Mouse (Mus musculus) kidney, postnatal 14 days (tissue): ENCODE measurements around the gene Emp1.

Source experiments
- DNase-seq: peaks from one replicate; pipeline ENCODE4 v3.0.0; 2022; ENCODE audit warnings: mixed read lengths

Gene Emp1

GRCm38 (mm10) chr6:135364041-135364745, 1.8 kb downstream of the Emp1 start:
- peak; percentile 55 for DNase-seq

- DNase-seq, result peak; percentile 93
Measured at GRCm38 (mm10) chr6:135364891-135365301, 2.6 kb downstream of the Emp1 start.

GRCm38 (mm10) chr6:135365614-135366013, 3.3 kb downstream of the Emp1 start:
- DNase-seq, result no peak

DNA sequence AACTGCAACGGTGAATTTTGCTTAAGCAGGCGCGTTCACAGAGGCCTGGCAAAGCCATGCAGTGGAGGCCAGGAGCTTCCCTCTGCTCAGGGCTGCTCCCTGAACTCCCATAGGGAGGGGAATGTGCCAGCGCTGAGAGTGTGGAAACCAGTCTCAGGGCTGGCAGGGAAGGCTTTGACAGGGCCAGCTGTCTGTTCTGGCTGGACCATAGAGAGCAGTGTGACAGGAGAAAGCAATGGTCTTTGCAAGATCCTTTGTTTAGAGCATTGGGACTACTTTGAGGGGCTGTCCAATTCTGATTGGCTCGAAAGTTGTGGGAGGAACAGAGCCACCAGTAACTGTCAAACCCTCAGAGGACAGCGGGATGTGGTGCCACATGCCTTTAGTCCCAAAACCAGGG, 5.9 kb downstream of the Emp1 start:
- no peak for DNase-seq

- DNase-seq, result peak; percentile 68
Measured at GRCm38 (mm10) chr6:135369551-135369968, 7.2 kb downstream of the Emp1 start.

- no peak for DNase-seq
Measured at GRCm38 (mm10) chr6:135370954-135371353, 8.6 kb downstream of the Emp1 start.

DNA sequence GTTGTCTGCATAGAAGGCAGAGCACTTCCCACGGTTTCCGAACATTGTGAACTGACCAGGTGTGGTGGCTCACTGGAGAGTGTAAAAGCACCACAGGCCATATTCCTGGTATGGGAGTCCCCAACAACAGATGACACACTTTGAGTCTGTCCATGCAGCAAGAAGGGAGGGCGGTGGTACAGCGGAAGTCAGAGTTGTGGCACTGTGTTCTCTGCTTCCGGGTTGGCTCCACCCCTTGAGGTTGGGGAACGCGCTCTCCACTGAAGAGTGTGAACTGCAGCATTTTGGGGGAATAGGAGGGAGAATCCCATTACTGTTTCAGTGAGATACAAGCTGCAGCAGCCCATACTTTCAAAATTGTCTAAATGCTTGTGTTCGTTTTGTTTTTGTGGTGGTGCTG, 11.0 kb downstream of the Emp1 start:
- no peak for DNase-seq

DNA sequence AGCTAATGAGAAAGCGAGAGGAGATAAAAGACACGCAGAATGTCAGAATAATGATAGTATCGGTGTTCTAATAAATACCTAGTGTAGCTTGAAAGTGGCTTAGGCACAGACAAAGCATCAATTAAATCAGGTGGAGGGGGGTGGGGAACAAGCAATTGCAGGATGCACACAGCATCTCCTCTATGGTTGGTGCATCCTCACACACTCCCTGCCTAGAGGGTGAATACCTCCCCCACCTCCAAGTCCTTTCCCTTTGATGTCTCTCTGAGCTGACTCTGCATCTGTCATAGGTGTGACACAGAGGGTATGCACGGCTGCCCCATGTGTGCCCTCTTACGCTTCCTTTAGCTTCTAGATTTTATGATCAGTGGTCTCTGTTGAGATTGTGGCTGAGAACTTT, 13.5 kb downstream of the Emp1 start:
- DNase-seq, result no peak

DNA sequence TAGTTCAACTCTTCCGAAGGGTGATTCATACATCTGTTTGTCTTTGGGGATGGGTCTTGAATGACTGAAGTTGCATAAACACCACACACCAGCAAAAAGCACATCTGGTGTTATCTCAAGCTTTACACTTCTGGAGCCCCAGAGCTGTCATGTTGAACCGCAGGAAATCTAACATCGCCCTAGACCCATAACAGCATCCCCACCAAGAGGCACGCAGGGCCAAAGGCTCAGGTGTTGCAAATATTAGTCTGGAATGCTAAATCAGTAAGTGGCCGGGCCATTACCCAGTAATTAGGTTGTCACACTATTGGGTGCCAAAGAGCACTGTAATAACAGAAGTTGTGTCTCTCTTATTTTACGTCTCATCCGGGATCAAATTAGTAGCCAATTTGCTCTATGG, 13.9 kb downstream of the Emp1 start:
- no peak for DNase-seq

- DNase-seq, result peak; percentile 79
Measured at GRCm38 (mm10) chr6:135377583-135378319, 15.4 kb downstream of the Emp1 start.

DNA sequence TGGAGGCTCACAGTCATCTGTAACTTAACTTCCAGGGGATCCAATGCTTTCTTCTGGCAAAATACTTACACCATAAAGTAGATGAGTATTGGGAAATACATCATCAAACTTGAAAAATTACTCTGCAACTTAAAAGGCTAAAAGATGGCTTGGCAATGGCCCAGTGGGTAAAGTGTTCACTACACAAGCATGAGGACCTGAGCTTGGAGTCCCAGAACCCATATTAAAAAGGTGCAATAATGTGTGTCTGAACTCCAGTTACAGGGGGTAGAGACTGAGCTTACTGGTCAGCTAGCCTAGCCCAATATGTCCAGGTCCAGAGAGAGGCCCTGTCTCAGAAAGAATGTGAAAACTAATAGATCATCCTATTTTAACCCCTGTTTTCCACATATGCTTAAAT, 21.6 kb downstream of the Emp1 start:
- DNase-seq, result no peak

DNA sequence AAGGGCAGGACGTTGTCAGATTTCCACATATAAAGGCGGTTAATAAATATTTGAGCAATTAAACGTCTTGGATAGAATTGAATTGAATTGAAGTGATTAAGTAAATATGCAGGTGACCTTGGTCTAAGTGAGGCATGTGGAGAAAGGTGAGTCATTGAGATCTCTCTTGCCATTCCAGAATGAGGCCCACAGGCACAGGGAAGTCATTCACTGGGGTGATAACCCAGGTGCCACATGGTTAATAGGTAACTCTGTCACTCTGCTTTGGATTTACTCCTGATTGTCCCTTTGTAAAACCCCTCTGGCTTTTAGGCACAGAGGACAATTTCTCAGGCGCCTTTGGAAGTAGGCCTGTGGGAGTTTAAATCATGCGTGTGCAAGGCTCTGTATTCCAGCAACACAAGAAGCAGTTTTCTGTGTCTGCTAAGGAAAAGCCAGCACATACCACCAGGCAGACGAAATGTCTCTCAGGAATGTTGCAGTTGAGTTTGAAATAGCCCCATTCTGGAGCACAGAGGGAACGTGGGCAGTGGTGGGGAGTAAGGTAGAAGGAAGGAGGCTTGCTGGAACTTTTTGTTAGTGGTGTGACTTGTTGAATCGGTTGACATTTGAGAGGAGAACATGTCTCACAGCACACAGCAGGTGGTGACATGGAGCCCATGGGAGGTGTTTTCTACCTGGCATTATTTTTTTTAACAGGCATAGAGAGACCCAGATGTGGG, 23.6 kb downstream of the Emp1 start:
- DNase-seq, result no peak

DNA sequence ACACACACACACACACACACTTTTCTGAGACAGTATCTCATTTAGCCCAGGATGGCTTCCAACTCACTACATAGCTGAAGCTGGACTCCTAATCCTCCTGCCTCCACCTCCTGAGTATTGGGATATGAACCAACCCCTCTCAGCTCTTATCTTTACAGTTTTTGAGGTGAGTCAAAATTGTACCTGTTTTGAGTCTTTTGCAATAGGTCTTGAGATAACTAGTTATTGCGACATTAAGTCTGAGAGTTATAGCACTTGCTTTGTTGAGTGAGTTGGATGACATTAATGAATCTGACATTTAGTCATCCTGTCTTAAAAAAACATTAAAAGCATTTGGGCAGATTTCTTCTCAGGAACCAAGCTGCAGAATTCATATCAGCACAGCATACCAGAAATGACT, 25.3 kb downstream of the Emp1 start:
- no peak for DNase-seq

GRCm38 (mm10) chr6:135388711-135389110, 26.4 kb downstream of the Emp1 start:
- DNase-seq, result no peak

DNA sequence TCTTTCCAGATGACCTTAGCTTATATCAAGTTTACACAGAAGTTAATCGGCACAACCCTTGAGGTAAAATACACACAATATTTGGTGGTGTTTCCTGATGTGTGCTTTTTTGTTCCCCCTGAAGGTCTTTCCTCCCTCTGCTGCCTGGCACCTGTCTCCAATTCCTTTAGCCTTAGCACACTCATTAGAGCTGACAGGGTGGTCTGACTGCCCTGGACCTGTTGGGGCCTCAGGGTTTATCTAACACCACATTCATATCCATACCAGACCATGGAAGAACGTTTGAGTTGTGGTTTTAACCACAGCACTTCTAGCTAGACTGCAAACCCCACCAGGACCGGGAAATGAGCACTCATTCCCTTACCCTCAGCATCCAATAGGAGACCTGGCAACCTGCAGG, 28.1 kb downstream of the Emp1 start:
- DNase-seq, result no peak

- DNase-seq, result no peak
Measured at GRCm38 (mm10) chr6:135395375-135395774, 33.0 kb downstream of the Emp1 start.

- no peak for DNase-seq
Measured at GRCm38 (mm10) chr6:135397089-135397488, 34.7 kb downstream of the Emp1 start.

- DNase-seq, result no peak
Measured at GRCm38 (mm10) chr6:135397788-135398187, 35.4 kb downstream of the Emp1 start.

- no peak for DNase-seq
Measured at GRCm38 (mm10) chr6:135398801-135399200, 36.5 kb downstream of the Emp1 start.

GRCm38 (mm10) chr6:135400306-135400705, 38.0 kb downstream of the Emp1 start:
- peak; percentile 74 for DNase-seq

DNA sequence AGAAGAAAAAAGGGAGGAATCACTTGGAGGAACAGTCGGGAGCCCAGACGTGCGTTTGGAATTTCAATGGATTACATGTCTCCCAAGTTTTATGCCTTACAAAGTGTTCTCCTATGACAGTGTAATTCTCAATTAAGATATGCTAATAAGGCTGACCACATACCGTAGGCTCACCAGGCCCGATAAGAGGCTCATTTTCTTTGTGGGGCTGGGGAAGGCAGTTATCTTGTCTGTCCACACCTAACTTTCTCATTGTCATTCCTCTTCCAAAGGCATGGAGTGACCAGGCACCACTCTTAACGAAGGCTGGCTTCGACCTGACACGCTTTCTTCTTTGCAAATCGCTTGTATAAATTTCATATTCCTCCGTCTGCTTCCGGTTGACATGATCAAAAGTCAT, 42.7 kb downstream of the Emp1 start:
- no peak for DNase-seq

GRCm38 (mm10) chr6:135407323-135407722, 45.0 kb downstream of the Emp1 start:
- no peak for DNase-seq

GRCm38 (mm10) chr6:135411712-135412319, 49.5 kb downstream of the Emp1 start:
- no peak for DNase-seq
